Mouse (Mus musculus) megakaryocyte, embryonic 14.5 days (primary cell): ENCODE results near the gene Cdkn1a.

Experiments
- FLI1 ChIP-seq: IDR thresholded peaks from 2 replicates; pipeline ENCODE4 v1.6.1; 2012; ENCODE audit warnings: low read length, inconsistent platforms, mixed read lengths
- GATA1 ChIP-seq: IDR thresholded peaks from 3 replicates; pipeline ENCODE4 v1.6.1; 2012; ENCODE audit warnings: mixed read lengths, low read length, inconsistent platforms, borderline replicate concordance

DNA sequence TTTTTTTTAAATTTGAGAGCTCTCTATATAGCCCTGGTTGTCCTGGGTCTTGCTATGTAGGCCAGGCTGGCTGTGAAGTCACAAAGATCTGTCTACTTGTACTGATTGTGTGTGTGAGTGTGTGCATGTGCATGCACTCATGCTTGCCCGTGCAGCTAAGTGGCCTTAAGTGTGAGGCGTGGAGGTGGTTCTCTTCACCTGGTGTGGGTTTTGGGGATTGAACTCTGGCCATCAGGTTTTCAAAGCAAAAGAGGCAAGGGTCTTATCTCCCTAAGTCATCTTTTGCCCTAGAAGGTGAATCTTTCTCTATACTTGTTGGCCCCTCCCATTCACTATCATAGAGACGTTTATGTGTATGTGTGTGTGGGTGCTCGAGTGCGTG is 41.3 kb upstream of the Cdkn1a start:
- TF ChIP-seq GATA1 (no peak), FLI1 (no peak)
